Mouse (Mus musculus): ENCODE results near the gene Pde4d.

The Pde4d gene

GRCm38 (mm10) chr13:108836314-108836713 is 386.6 kb downstream of the Pde4d start:
- DNase-seq, result peak; percentile 25 to 53

- DNase-seq, result no peak
Observed at GRCm38 (mm10) chr13:108839142-108839541, 389.4 kb downstream of the Pde4d start.

- DNase-seq, result no peak
Observed at GRCm38 (mm10) chr13:108854090-108854489, 404.3 kb downstream of the Pde4d start.

- DNase-seq, result peak; percentile 9 to 20
Observed at GRCm38 (mm10) chr13:108856776-108857435, 407.2 kb downstream of the Pde4d start.

- no peak for DNase-seq
Observed at GRCm38 (mm10) chr13:108859336-108859735, 409.6 kb downstream of the Pde4d start.

- DNase-seq, result no peak
Observed at GRCm38 (mm10) chr13:108860737-108861136, 411.0 kb downstream of the Pde4d start.

GRCm38 (mm10) chr13:108861707-108862106 is 412.0 kb downstream of the Pde4d start:
- DNase-seq, result no peak

GRCm38 (mm10) chr13:108862173-108862572 is 412.4 kb downstream of the Pde4d start:
- no peak for DNase-seq

GRCm38 (mm10) chr13:108900160-108900559 is 450.4 kb downstream of the Pde4d start:
- DNase-seq, result no peak

- DNase-seq, result no peak
Observed at GRCm38 (mm10) chr13:108905121-108905520, 455.4 kb downstream of the Pde4d start.

GRCm38 (mm10) chr13:108909193-108909592 is 459.4 kb downstream of the Pde4d start:
- DNase-seq, result no peak

- DNase-seq, result no peak
Observed at GRCm38 (mm10) chr13:108914626-108915025, 464.9 kb downstream of the Pde4d start.

GRCm38 (mm10) chr13:108921146-108921545 is 471.4 kb downstream of the Pde4d start:
- no peak for DNase-seq

- no peak for DNase-seq
Observed at GRCm38 (mm10) chr13:108934854-108935253, 485.1 kb downstream of the Pde4d start.

- no peak for DNase-seq
Observed at GRCm38 (mm10) chr13:108937272-108937671, 487.5 kb downstream of the Pde4d start.

GRCm38 (mm10) chr13:108952911-108953310 is 503.2 kb downstream of the Pde4d start:
- DNase-seq, result no peak

- DNase-seq, result no peak
Observed at GRCm38 (mm10) chr13:108956059-108956458, 506.3 kb downstream of the Pde4d start.

GRCm38 (mm10) chr13:108964056-108964455 is 514.3 kb downstream of the Pde4d start:
- no peak for DNase-seq

- DNase-seq, result no peak
Observed at GRCm38 (mm10) chr13:108981144-108981543, 531.4 kb downstream of the Pde4d start.

- DNase-seq, result no peak
Observed at GRCm38 (mm10) chr13:108998739-108999138, 549.0 kb downstream of the Pde4d start.

- DNase-seq, result no peak
Observed at GRCm38 (mm10) chr13:109024703-109025102, 575.0 kb downstream of the Pde4d start.

GRCm38 (mm10) chr13:109047126-109047525 is 597.4 kb downstream of the Pde4d start:
- peak; percentile 32 to 44 for DNase-seq

GRCm38 (mm10) chr13:109052805-109053204 is 603.1 kb downstream of the Pde4d start:
- no peak for DNase-seq

- DNase-seq, result peak; percentile 55 to 73
Observed at GRCm38 (mm10) chr13:109053242-109054018, 603.7 kb downstream of the Pde4d start.

Data from cerebellum, postnatal 36 days (tissue).